Mouse (Mus musculus): ENCODE data around the gene Gorasp2.

DNA sequence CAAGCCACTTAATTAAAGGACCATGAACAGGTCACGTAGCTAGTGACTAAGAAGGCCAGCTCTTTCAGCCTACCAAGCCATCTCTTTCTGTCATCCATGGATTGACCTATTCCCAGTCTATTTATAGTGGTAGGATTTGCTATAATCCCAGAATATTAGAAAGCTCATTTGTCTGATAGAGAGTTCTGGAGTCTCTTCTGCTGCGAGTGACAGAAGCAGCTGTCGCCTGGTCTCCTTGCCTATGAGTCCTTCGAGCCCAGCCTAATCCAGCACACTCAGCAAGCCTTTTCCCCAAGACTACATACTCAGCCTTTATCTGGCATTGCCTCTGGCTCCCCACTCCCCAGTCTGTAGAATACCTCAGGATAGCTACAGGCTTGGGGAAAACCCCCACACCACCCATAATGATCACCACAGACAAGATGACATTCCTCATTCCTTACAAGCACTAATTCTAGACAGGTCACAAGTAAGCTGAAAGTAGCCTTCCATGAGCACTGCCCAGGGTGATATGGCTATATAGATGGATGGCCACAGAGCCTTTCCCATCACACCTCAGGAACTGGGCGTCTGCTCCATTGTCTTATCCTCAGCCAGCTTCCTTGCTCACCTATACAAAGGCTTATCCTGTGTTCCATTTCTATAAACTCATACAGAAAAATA is 27.2 kb upstream of the Gorasp2 start:
- TF ChIP-seq CTCF (IDR thresholded peaks at IDR 0.05; ENCODE audit: extremely low read depth, insufficient read depth, low read length): no peak
- TF ChIP-seq POLR2A (IDR thresholded peaks at IDR 0.05; ENCODE audit: extremely low read depth, insufficient read depth, low read length): no peak
